Mouse (Mus musculus) lung, adult 18-20 months (tissue): ENCODE measurements at regions not wholly inside any gene's neighbourhood (a gene's known extent, or its start where the extent isn't known, plus 50 kb on each side); places are given as distances from the start of the nearest gene placed in this dataset.

Source experiments
- DNase-seq, 2 experiments: peaks; one replicate each; pipeline ENCODE4 v3.0.0; 2022; ENCODE audit warnings: mixed read lengths in 2 of 2

- no peak for DNase-seq
These were observed 171.4 kb upstream of the Tenm3 start for GRCm38 (mm10) chr8:49015200-49015599.

GRCm38 (mm10) chr8:49006236-49006965 lies 162.7 kb upstream of the Tenm3 start:
- no peak for DNase-seq

- DNase-seq = no peak
These were observed 137.9 kb upstream of the Tenm3 start for GRCm38 (mm10) chr8:48981667-48982066.

GRCm38 (mm10) chr8:48980755-48981154 lies 137.0 kb upstream of the Tenm3 start:
- DNase-seq = no peak

GRCm38 (mm10) chr8:48970655-48971054 lies 126.9 kb upstream of the Tenm3 start:
- DNase-seq = no peak

GRCm38 (mm10) chr8:48964929-48965328 lies 121.2 kb upstream of the Tenm3 start:
- no peak for DNase-seq

- DNase-seq = no peak
These were observed 113.9 kb upstream of the Tenm3 start for GRCm38 (mm10) chr8:48957614-48958013.

GRCm38 (mm10) chr8:48951412-48951811 lies 107.7 kb upstream of the Tenm3 start:
- no peak for DNase-seq

GRCm38 (mm10) chr8:48944177-48944576 lies 100.4 kb upstream of the Tenm3 start:
- no peak for DNase-seq

- no peak for DNase-seq
These were observed 93.4 kb upstream of the Tenm3 start for GRCm38 (mm10) chr8:48937144-48937543.

- no peak for DNase-seq
These were observed 83.4 kb upstream of the Tenm3 start for GRCm38 (mm10) chr8:48927135-48927534.

GRCm38 (mm10) chr8:48915275-48915674 lies 71.5 kb upstream of the Tenm3 start:
- no peak for DNase-seq

GRCm38 (mm10) chr8:48912842-48913241 lies 69.1 kb upstream of the Tenm3 start:
- DNase-seq = no peak

- DNase-seq = no peak
These were observed 58.1 kb upstream of the Tenm3 start for GRCm38 (mm10) chr8:48901668-48902406.

- DNase-seq = no peak
These were observed 52.9 kb upstream of the Tenm3 start for GRCm38 (mm10) chr8:48896687-48897086.

GRCm38 (mm10) chr8:48896251-48896650 lies 52.5 kb upstream of the Tenm3 start:
- no peak for DNase-seq

- DNase-seq = no peak
These were observed 51.8 kb upstream of the Tenm3 start for GRCm38 (mm10) chr8:48895586-48895985.
